Mouse (Mus musculus): ENCODE measurements around the gene 1700019A02Rik.

DNA sequence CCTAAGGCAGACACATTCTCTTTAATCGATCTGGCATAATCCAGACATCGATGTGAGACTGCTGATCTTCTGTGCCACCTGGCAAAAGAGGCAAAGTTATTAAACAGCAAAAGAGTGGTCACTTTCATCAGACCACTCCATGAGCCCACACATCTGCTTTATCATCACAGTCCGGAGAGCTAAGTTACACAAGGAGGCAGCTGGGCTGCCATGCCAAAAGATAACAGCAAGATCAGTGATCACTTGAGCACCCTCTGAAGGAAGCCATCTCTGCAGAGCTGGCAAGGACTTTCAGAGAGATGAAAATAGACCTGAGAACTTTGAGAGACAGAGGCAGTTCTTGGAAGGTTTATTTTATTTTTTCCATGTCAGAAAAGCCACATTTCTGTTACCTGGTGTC is 7.1 kb upstream of the 1700019A02Rik start:
- no peak for TF ChIP-seq CTCF (IDR thresholded peaks at IDR 0.05; ENCODE audit: insufficient read depth, low read depth, low read length)
- TF ChIP-seq POLR2A (IDR thresholded peaks at IDR 0.05; ENCODE audit: insufficient read depth, low read depth, low read length), result no peak

All from olfactory bulb, adult 2 months (tissue).